Mouse (Mus musculus) neural tube, postnatal 0 days (tissue): Measurements from ENCODE around the gene Tmem39b. TPM values are rescaled to one million over a fixed set of nuclear protein-coding genes. Genes with fewer than 3 reads are reported as not detected.

Experiments
- microRNA-seq: library from miRNA; unstranded; fragments of <30 nt; microRNA quantifications from one replicate; pipeline ENCODE4, GENCODE M21; 2016
- polyA plus RNA-seq: library from polyadenylated mRNA; unstranded; fragments of >200 nt; fragmentation: Nextera tagmentation; extraction: Ambion mirVana; gene quantifications from 2 replicates; pipeline ENCODE4 v1.2.1, GENCODE M21; 2015

The Tmem39b gene
- polyA plus RNA-seq: 8.6 and 10.2 TPM in 2 replicates

DNA sequence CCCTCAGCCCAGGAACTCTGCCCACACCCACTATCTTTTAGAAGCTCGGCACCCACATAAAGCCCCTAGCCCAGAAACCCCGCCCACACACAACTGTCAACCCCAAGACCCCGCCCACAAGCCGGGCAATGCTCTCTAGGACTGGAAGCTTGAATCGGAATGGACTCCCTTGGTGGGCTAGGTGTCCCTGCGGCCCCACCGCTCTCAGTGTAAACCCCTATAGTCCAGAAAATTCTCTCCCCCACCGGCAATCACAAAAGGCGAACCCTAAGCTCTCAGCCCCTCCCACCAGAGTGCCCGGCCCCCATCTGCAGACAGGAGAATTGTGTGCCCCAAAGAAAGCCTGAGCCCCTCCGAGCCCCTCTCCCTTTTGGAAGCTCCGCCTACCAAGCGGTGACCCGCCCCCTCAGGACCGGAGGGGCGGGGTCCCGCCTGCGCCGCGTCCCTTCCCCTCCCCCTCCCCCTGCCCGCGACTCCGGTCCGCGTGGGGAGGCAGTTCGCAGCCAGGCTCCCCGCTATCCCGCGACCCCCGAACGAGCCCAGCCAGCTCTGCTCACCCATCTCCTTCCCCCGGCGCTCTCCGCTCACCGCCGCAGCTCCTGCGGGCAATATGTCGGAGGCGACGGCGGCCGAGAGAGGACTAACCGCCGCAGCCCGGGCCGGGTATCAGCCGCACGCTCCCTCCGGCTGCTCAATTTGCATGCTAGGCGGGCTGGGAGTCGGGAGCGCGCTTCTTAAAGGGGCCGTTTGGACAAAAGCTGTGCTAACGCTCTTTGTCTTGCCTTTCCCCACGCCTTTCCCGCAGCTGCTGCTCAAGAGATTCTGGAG, at the start of gene Tmem39b:
Tmem39b (minus strand) TSS at position 681 of the 828 bp plus-strand sequence.

DNA sequence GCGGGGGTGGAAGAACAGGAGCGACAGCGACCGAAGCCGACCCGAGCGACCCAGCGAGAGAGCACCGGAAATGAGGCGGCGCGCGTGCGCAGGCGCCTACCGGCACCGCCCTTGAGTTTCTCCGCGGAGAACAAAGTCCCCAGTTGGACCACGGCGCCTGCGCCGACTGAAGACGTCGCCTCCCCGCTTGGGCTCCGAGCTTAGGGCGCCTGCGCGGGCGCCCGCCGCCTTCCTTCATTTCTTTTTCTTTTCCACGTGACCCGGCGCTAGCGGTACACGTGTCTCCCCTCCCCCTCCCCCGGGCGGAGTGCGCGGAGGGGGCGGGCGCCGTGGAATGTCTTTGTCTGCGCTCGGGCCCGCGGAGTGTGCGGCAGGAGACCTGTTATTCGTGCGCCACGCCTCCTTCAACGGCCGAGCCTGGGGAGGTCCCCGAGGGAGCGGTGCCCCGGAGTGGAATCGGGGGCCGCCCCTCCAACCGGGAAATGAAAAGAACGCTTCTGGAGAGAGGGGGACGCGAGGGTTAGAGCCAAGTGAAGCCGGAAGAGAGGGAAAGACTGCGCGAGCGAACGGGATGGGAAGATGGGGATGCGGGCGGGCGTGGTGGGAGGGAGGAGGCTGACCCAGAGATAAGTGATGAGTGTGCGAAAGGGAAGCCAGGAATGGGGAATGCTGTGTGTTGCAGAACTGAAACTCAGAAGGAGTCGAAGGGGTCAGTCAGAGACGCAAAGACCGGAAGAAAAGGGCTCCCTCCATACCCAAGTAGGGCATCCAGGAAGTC, 45.8 kb upstream of the Tmem39b start, which contains the start of gene Khdrbs1:
Khdrbs1 (minus strand) TSS at position 72 of the 778 bp plus-strand sequence.

GRCm38 (mm10) chr4:129672083-129672877, 24.4 kb downstream of the Tmem39b start, which contains the start of gene Kpna6:
Kpna6 (minus strand) TSS chr4:129672767.

DNA sequence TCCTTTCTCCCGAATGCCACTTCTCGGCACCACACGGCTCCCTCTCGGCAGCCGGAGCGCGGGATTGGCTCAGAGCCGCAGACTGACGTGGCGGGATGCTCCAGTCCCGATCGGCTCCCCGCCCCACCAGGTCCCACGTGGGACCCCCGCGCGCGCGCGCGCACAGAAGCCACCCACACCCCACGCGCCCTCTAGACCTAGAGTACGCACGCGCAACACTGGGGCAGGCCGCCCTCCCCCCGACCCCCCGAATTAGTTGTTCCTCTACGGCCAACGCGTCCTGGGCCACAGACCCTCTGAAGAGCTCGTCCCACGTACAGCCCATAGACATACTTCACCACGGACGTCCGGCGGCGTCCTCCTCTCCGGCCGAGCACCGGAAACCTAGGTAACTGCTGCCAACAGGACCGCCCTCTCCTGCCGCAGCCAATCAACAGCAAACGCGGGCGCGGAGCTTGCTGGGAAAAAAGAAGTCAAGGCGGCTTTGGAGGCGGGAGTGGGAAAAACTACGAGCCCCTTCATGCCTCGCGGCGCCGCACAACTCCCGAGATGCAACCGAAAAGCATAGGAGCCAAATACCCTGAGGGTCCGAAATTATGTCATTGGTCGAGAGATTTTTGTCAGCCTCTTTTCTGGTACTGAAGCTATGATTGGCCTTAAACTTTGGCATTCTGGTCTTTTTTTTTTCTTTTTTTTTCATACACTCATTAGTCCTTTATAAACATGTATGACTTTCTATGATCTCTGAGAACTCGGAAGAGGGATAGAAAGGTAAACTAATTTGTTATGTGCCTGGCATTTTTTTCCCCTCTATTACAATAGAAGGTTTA, 55.8 kb downstream of the Tmem39b start, which contains the start of gene Txlna:
Txlna (minus strand) TSS at position 428 of the 830 bp plus-strand sequence.

Small RNAs within 50 kb of the gene (microRNA-seq; reads per million reads assigned to microRNA genes)
- gene Mir7016: not detected

Other genes starting within 250 kb of the Tmem39b start
- gene Bsdc1, start 235.3 kb downstream of the Tmem39b start, polyA plus RNA-seq: 24.4 and 26.3 TPM in 2 replicates
- gene Tssk3, start 205.8 kb downstream of the Tmem39b start, polyA plus RNA-seq: 0.60 and 0.62 TPM in 2 replicates
- gene Fam229a, start 205.6 kb downstream of the Tmem39b start, polyA plus RNA-seq: 3.1 and 4.1 TPM in 2 replicates
- gene Marcksl1, start 183.3 kb downstream of the Tmem39b start, polyA plus RNA-seq: 1,475 and 1,521 TPM in 2 replicates
- 67.7 and 69.6 TPM in 2 replicates for gene Hdac1, start 154.1 kb downstream of the Tmem39b start, polyA plus RNA-seq
- 10.8 and 13.8 TPM in 2 replicates for gene Lck, start 123.2 kb downstream of the Tmem39b start, polyA plus RNA-seq
- gene Fam167b, start 118.3 kb downstream of the Tmem39b start, polyA plus RNA-seq: 0.25 and 0.43 TPM in 2 replicates
- 239 and 245 TPM in 2 replicates for gene Eif3i, start 96.2 kb downstream of the Tmem39b start, polyA plus RNA-seq
- 219 and 222 TPM in 2 replicates for gene Tmem234, start 96.2 kb downstream of the Tmem39b start, polyA plus RNA-seq
- 2.8 and 4.1 TPM in 2 replicates for gene Dcdc2b, start 82.6 kb downstream of the Tmem39b start, polyA plus RNA-seq
- 29.2 and 30.6 TPM in 2 replicates for gene Iqcc, start 77.7 kb downstream of the Tmem39b start, polyA plus RNA-seq
- gene Ccdc28b, start 72.9 kb downstream of the Tmem39b start, polyA plus RNA-seq: 160 and 180 TPM in 2 replicates
- 25.9 and 26.3 TPM in 2 replicates for gene Txlna, start 55.8 kb downstream of the Tmem39b start, polyA plus RNA-seq
- gene Kpna6, start 24.1 kb downstream of the Tmem39b start, polyA plus RNA-seq: 11.7 and 13.0 TPM in 2 replicates
- gene Khdrbs1, start 45.5 kb upstream of the Tmem39b start, polyA plus RNA-seq: 73.4 and 78.6 TPM in 2 replicates
- 217 and 265 TPM in 2 replicates for gene Ptp4a2, start 114.4 kb upstream of the Tmem39b start, polyA plus RNA-seq
- 0.08 and 0.26 TPM in 2 replicates for gene Spocd1, start 232.4 kb upstream of the Tmem39b start, polyA plus RNA-seq